Mouse (Mus musculus): ENCODE results near the gene Exph5.
A peak's percentile ranks its signal among the peaks of the same experiment; 100 is the strongest.

Exph5 gene

GRCm38 (mm10) chr9:53301269-53301720 is at the start of gene Exph5:
Gene Exph5 (plus strand): TSS chr9:53301670.
- DNase-seq (ENCODE audit: low spot score) = no peak

GRCm38 (mm10) chr9:53254368-53254767 is 47.1 kb upstream of the Exph5 start:
- DNase-seq (ENCODE audit: low spot score) = peak; percentile 24

GRCm38 (mm10) chr9:53256690-53257305 is 44.7 kb upstream of the Exph5 start:
- no peak for DNase-seq (ENCODE audit: low spot score)

- DNase-seq (ENCODE audit: low spot score) = no peak
Observed at GRCm38 (mm10) chr9:53257772-53258171, 43.7 kb upstream of the Exph5 start.

- no peak for DNase-seq (ENCODE audit: low spot score)
Observed at GRCm38 (mm10) chr9:53258199-53258598, 43.3 kb upstream of the Exph5 start.

GRCm38 (mm10) chr9:53264387-53264786 is 37.1 kb upstream of the Exph5 start:
- no peak for DNase-seq (ENCODE audit: low spot score)

- DNase-seq (ENCODE audit: low spot score) = no peak
Observed at GRCm38 (mm10) chr9:53265589-53265988, 35.9 kb upstream of the Exph5 start.

GRCm38 (mm10) chr9:53268036-53268435 is 33.4 kb upstream of the Exph5 start:
- DNase-seq (ENCODE audit: low spot score) = no peak

- no peak for DNase-seq (ENCODE audit: low spot score)
Observed at GRCm38 (mm10) chr9:53268731-53269465, 32.6 kb upstream of the Exph5 start.

GRCm38 (mm10) chr9:53269466-53269755 is 32.1 kb upstream of the Exph5 start:
- DNase-seq (ENCODE audit: low spot score) = no peak

GRCm38 (mm10) chr9:53271281-53272022 is 30.0 kb upstream of the Exph5 start:
- no peak for DNase-seq (ENCODE audit: low spot score)

GRCm38 (mm10) chr9:53272207-53272606 is 29.3 kb upstream of the Exph5 start:
- no peak for DNase-seq (ENCODE audit: low spot score)

GRCm38 (mm10) chr9:53272714-53273113 is 28.8 kb upstream of the Exph5 start:
- no peak for DNase-seq (ENCODE audit: low spot score)

GRCm38 (mm10) chr9:53276381-53276780 is 25.1 kb upstream of the Exph5 start:
- no peak for DNase-seq (ENCODE audit: low spot score)

- DNase-seq (ENCODE audit: low spot score) = no peak
Observed at GRCm38 (mm10) chr9:53278997-53279396, 22.5 kb upstream of the Exph5 start.

GRCm38 (mm10) chr9:53286793-53287192 is 14.7 kb upstream of the Exph5 start:
- DNase-seq (ENCODE audit: low spot score) = no peak

GRCm38 (mm10) chr9:53290006-53290405 is 11.5 kb upstream of the Exph5 start:
- DNase-seq (ENCODE audit: low spot score) = no peak

GRCm38 (mm10) chr9:53292833-53293232 is 8.6 kb upstream of the Exph5 start:
- no peak for DNase-seq (ENCODE audit: low spot score)

GRCm38 (mm10) chr9:53301801-53302311 is 386 bp downstream of the Exph5 start:
- peak; percentile 9 for DNase-seq (ENCODE audit: low spot score)

GRCm38 (mm10) chr9:53302415-53302814 is 945 bp downstream of the Exph5 start:
- DNase-seq (ENCODE audit: low spot score) = no peak

GRCm38 (mm10) chr9:53307904-53308303 is 6.4 kb downstream of the Exph5 start:
- DNase-seq (ENCODE audit: low spot score) = no peak

- DNase-seq (ENCODE audit: low spot score) = no peak
Observed at GRCm38 (mm10) chr9:53312981-53313380, 11.5 kb downstream of the Exph5 start.

All from testis, postnatal 14 days (tissue).